Mouse (Mus musculus): ENCODE measurements around the gene Trem3.

Gene Trem3

GRCm38 (mm10) chr17:48247221-48247928 is at the start of gene Trem3:
Gene Trem3, plus strand, starts transcription at chr17:48247777.
- DNase-seq, result no peak

- no peak for DNase-seq
Observed at GRCm38 (mm10) chr17:48203086-48203485, 44.5 kb upstream of the Trem3 start.

DNA sequence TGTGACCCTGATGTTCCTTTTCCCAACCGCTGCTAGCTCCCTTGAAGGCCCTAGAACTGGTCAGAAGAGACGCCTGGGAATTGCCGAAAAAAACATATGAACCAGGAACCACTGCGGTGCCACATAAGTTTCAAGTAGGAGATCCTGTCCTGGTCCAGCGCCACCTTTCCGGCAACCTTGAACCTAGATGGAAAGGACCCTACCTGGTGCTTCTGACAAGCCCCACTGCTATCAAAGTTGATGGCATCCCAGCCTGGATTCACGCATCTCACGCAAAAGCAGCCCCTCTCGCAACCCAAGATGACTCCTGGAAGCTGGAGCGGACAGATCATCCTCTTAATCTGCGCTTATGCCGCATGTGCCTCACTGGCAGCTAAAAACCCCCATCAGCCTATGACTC is 35.0 kb upstream of the Trem3 start:
- DNase-seq, result no peak

GRCm38 (mm10) chr17:48213511-48213910 is 34.1 kb upstream of the Trem3 start:
- DNase-seq, result no peak

DNA sequence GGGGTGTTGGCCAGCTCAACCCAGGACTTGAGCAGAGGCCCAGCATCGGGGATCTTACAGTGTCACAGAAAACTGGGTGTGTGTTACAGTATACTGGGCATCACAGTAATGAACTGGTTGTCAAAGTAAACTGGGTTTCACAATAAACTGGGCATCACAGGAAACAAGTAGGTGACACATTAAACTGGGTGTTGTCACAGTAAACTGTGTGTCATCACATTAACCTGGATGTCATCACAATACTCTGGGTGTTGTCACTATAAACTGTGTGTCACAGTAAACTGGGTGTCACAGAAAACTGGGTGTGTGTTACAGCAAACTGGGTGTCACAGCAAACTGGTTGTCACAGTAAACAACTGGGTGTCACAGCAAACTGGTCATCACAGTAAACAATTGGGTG is 32.1 kb upstream of the Trem3 start:
- no peak for DNase-seq

DNA sequence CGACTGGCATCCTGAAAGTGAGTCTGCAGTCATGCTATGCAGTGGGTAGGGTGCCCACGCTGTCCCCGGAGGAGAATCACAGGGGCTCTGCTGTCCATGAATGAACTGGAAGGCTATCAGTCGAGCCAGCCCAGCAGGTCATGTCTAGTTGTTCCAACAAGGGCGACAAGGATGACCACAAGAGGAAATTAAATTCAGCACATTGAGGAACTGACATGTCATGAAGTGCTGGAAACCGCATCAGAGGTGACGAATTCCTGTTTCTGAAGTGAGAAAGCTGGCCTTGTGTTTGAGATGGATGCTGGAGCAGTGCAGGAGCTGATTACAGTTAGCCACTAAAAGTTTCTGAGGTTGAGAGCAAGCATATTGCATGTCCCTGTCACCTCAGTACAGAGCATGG is 16.9 kb upstream of the Trem3 start:
- no peak for DNase-seq

- peak; percentile 16 for DNase-seq
Observed at GRCm38 (mm10) chr17:48232518-48232917, 15.1 kb upstream of the Trem3 start, which contains the start of gene Trem1. Gene Trem1, plus strand, starts transcription at chr17:48232768.

DNA sequence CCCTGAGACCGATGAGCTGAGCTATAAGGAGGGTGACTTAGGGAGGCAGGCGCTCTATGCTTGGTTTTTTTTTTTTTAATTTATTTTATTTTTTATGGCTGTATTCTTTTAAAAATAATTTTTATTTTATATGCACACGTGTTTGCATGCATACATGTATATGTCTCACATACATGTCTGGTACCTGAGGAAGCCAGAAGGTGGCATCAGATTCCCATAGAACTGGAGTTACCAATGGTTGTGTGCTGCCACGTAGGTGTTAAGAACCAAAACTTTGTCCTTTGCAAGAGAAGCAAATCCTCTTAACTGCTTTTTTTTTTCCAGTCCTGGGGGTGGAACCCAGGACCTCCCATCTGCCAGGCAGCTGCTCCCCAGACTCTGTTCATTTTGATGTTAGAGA is 13.8 kb upstream of the Trem3 start:
- DNase-seq, result no peak

GRCm38 (mm10) chr17:48234550-48234949 is 13.0 kb upstream of the Trem3 start:
- DNase-seq, result no peak

DNA sequence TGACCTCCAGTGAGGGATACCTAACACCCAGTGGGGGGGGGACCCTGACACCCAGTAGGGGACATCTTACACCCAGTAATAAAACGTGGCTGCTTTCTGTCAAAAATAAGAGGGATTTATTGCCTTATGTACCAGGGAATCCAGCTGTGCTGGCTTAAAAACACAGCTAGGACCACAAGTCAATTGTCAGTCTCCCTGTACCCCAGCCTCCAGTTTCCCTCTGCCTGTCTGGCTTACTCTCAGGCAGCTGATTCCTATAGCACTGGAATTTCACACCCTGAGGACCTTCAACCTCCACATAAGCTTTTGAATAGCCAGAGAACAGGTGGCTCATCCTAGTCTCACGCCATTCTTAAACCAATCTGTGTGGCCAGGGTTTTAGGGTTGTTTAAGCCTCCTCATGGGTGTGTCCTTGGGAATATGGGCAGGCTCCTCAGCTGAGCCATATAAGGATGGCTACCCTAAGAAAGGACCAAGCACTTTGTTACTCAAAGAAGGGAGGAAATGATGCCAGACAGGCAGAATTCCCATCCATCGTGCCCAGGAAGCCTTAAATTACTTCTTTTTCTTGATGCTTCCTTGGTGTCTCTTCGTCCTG is 11.7 kb upstream of the Trem3 start:
- no peak for DNase-seq

- no peak for DNase-seq
Observed at GRCm38 (mm10) chr17:48237621-48238020, 10.0 kb upstream of the Trem3 start.

DNA sequence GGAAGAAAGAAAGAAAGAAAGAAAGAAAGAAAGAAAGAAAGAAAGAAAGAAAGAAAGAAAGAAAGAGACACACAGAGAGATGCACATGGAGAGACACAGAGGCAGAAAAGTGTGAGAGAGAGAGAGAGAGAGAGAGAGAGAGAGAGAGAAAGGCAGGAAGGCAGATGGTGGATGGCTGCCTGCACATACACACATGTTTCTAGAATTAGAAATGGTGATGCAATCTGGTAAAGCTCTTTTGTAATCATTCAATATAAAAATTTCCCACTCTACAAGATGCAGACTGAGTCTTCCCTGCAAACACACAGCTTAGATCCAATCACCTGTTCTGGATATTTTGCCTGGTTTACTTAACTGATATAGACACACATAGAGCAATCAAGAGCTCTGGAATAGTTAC is 1.5 kb downstream of the Trem3 start:
- no peak for DNase-seq

- DNase-seq, result no peak
Observed at GRCm38 (mm10) chr17:48249501-48249900, 1.9 kb downstream of the Trem3 start.

DNA sequence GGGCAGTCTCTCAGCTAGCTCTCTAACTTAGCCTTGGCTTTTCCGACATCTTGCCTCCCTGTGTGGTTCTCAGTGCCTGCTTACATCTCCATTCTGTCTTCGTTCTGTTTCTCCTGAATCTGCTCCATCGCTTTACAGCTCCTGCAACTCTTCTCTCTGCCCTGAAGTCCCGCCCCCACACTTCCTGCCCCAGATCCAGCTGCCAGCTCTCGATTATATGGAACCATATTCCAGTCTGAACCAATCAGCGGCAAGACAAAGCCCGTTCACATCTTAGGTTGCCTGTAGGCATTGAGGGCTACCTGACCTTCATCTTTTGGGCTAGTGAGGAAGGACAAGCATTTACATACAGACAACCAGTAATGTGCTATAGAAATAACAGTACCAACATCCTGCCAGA is 3.1 kb downstream of the Trem3 start:
- no peak for DNase-seq

GRCm38 (mm10) chr17:48256575-48256974 is 9.0 kb downstream of the Trem3 start:
- no peak for DNase-seq

DNA sequence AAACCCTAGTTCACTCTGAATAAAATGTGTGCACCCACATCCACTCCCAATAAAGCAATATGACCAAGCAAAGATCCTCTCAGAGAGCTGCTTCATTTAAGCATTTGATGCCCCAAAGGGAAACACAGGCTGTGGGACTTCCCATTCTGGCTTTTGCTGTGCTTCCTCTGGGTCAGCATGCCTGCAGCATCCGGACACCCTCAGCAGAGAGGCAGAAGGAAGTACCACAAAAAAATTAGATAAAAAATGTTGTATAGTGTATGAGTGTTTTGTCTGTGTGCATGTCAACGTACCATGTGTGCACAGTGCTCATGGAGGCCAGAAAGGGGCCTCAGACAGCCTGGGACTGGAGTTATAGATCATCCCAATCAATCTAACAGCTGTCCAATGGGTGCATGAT is 14.3 kb downstream of the Trem3 start:
- DNase-seq, result no peak

DNA sequence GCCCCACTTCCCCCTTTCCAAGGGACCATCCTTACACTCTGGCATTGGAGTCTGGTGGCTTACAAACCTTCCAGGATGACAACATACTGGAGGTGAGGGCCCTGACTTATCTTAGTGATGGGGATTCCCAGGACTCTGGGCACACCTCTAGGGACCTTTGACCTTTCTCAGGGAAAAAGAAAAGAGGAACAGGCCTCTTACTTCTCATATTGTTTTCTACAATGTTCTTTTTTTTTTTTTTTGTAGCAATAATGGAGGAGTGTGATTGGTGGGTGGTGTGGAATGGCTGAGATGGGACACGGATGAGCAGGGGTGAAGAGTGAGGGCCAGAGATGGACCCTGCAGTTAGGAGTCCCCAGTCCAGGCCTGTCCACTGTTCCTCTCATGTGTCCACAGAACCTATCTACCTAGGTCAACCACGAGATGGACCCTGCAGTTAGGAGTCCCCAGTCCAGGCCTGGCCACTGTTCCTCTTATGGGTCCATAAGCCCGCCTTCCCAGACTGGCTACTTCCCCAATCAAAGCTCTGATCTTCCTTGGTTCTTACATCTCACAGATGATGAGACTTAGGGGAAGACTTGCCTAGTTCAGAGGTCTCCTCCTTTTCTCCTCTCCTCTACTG is 16.3 kb downstream of the Trem3 start, which contains the start of gene Treml4:
Treml4 (plus strand) TSS at position 555 of the 622 bp plus-strand sequence.
- no peak for DNase-seq

DNA sequence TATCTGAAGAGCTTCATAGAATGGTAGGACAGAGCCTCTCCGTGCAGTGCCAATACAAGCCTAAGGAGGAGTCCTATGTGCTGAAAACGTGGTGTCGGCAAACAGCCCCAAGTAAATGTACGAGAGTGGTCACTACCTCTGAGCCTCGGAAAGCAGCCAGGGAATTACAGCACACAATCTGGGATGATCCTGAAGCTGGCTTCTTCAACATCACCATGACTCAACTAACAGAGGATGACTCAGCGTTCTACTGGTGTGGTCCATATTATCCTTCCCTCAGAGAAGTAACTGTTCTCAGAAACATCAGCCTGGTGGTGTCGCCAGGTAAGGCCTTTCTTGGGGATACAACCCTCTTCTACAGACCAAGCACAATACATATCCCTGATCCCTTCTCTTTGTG is 17.1 kb downstream of the Trem3 start:
- DNase-seq, result peak; percentile 60

DNA sequence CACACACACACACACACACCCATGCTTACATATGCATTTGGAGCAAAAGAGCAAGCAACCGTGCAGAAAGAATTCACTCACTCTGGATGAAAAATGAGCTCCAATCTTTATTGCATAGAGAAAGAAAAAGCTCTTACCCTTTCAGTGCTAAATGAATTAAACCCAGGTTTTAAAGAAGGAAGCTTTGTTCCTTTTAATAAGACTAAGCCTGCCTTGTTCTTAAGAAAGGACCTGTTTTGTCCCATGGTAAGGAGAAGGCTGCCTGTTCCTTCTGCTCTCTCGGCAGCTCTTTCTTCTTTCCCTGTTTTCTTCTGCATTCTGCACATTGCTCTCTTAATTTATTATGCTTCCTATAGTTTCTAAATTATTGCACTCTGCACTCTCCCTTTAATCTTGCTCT is 18.6 kb downstream of the Trem3 start:
- no peak for DNase-seq

GRCm38 (mm10) chr17:48266610-48267304 is 19.2 kb downstream of the Trem3 start:
- no peak for DNase-seq

- DNase-seq, result peak; percentile 35
Observed at GRCm38 (mm10) chr17:48267591-48267990, 20.0 kb downstream of the Trem3 start.

- peak; percentile 59 for DNase-seq
Observed at GRCm38 (mm10) chr17:48268276-48268675, 20.7 kb downstream of the Trem3 start.

GRCm38 (mm10) chr17:48269833-48270232 is 22.3 kb downstream of the Trem3 start:
- DNase-seq, result no peak

- peak; percentile 91 for DNase-seq
Observed at GRCm38 (mm10) chr17:48272158-48272557, 24.6 kb downstream of the Trem3 start.

All from liver (tissue).